Mouse (Mus musculus) kidney, postnatal 36 days (tissue): Measurements from ENCODE around the gene Tas2r114.

ENCODE experiments used
- DNase-seq, 2 experiments: peaks; one replicate each; pipeline ENCODE4 v3.0.0; 2021 to 2022; ENCODE audit warnings: mixed read lengths in 2 of 2

Tas2r114 gene

GRCm38 (mm10) chr6:131689963-131690362 lies at the start of gene Tas2r114:
Gene Tas2r114 (minus strand): TSS chr6:131690063.
- no peak for DNase-seq

DNA sequence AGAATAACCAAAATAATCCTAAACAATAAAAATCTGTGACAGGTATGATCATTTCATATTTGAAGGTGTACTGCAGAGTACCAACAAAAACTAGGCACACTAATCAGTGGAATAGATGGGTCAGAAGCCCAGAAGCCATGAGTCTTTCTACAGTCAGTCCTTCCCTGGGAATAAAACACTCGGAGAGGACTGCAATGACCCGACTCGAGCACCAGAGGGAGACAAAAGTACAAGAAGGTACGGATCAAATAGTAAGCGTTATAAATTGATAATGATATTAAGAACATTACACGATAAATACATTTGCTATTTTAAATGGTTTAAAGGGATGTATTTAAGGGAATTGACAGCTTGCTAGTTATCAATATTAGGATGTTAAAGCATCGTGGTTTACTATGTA lies 22.9 kb upstream of the Tas2r114 start:
- no peak for DNase-seq

DNA sequence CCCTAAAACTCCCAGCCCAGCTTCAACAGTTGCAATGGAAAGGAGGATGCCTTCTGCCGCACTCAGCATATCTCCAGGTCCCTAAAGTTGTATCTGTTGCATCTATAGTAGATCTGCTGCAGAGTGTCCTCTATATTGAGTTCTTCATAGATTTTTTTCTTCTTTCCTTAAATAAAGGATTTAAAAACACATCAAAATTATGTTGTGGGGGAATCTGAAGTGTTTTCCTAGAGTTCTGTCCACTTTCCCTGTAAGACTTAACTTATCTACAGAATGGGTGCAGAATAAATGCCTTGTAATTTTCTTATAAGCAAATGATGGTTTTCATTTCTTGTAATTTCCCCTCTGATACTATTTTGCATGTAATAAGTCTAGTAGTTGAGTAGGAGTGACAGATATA lies 2.5 kb downstream of the Tas2r114 start, which contains the start of gene Tas2r105:
Tas2r105 (minus strand) TSS at position 101 of the 400 bp plus-strand sequence.
- DNase-seq, result no peak

DNA sequence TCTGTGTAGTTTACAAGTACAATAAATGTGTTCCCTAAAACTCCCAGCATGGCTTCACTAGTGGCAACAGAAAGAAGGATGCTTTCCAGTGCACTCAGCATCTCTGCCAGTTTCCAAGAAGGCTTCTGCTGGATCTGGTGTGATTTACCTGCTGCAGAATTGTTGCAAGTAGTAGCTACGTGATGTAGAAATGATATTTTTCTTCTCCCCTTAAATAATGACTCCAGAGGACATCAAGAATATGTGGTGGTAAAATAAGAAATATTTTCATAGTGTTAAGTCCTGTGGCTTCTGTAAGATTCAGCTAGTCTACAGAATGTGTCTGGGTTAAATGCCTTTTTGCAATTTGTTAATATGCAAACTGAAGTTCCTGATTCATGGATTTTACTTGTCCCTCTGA lies 4.2 kb downstream of the Tas2r114 start, which contains the start of gene Tas2r104:
Tas2r104 (minus strand) TSS at position 101 of the 400 bp plus-strand sequence.
- no peak for DNase-seq

DNA sequence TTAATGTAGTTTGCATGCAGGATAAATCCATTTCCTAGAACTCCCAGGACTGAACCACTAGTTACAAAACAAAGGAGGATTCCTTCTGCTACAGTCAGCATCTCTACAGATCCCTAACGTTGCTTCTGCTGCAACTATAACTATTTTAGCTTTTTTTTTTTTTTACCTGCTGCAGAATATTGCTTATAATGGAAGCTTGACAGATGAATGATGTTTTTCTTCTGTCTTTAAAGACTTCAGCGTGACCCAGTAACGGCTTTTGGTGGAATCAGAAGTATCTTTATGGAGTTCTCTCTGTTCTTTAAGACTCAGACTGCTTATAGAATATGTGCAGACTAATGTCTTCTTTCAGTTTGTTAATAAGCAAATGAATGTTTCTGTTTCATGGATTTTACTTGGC lies 11.1 kb downstream of the Tas2r114 start, which contains the start of gene Tas2r106:
Tas2r106 (minus strand) TSS at position 101 of the 400 bp plus-strand sequence.
- no peak for DNase-seq

DNA sequence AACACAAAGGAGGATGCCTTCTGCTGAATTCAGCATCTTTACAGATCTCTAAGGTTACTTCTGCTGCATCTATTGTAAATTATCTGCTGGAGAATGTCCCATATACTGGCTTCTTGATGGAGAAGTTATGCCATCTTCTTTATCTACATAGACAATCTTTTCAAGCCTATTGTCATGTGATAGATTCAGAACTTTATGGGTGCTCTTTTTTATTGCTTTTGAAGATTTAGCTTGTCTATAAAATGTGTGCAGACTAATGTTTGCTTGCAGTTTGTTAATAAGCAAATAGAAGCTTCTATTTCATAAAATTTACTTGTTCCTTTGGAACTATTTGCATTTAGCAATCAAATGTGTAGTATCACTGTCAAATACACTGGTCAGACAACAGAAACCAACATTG lies 29.8 kb downstream of the Tas2r114 start, which contains the start of gene Tas2r107:
Tas2r107 (minus strand) TSS at position 101 of the 400 bp plus-strand sequence.
- DNase-seq, result no peak
